Mouse (Mus musculus) lung, postnatal 10 days (tissue): ENCODE measurements around the gene Anxa4.

Experiments
- DNase-seq: peaks from one replicate; pipeline ENCODE4 v3.0.0; 2021

Gene Anxa4

DNA sequence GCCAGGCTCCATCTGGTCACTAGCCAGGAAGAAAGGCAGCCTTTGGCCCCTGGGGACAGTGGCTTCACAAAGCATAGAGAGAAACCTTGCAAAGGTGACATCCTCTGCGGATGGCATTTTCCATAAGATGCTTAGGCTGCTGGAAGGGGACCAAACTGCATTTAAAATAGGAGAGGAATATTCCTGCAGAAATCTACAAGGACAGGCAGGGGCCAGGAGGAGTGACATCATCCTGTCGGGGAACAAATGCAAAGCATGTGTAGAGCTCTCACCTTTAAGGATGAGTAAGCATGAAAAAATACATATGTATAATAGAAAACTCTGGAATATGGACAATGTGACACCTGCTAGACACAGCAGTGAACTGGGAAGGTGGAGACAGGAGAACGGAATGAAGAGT is 7.1 kb upstream of the Anxa4 start:
- DNase-seq: no peak

DNA sequence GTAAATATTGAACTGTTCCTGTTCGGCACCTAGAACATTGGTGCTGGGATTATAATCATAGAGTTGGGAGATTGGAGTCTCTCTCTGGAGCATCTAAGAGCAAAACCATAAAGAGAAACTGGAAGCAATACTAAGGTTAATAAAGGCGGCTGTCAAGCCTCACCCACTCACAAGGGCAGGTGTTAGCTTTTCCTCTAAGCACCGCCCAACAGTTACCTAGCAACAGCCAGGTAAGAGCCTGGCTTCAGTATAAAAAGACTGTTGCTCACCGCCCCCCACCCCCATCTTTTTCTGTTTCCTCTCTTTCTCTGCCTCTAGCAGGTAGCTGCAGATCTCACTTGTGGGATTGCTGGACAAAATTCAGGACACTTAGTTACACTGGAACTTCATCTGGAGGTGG is 4.1 kb upstream of the Anxa4 start:
- peak; percentile 54 for DNase-seq

DNA sequence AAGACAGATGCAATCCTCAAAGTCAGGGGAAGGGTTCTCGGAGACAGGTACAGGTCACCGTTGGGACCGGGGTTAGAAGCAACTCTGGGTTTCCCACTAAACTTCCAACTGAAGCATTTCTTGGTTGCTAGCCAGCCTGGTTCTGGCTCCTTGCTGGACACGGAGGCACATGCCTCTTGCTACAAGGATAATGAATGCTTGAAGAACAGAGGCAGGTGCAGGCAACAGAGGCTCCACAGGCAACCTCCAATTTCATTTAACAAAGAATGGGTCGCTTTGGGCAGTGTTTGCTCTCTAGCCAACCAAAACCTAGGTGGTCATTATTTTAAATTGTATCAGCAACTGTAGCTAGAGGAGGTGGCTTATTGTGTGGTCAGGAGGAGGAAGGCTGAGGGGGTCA is 573 bp upstream of the Anxa4 start:
- DNase-seq: no peak

DNA sequence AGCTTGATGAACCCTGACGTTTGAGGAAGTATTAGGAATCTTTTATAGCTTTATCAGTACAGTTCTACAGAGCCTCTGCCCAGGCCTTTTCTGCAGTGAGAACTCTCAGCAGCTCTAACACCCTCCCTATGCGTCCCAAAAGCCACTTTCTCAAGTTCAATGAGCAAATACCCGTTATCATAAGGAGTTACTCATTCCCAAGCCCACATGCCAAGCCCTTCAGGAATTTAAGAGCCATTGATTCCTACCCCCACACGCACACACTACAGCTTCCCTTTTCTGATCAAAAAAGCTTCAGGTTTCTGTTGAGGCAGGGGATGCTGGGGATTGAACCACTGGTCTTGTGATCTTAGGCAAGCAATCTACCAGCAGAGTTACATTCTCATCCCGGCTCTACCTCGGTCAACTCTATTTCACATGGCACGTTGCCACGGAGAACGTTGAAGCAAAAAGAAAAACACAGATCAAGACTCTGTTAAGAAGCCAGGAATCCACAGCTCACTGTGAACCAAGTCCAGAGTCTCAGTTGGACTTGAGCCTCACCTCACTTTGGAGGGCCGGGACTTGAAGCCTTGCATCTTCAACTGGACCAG is 2.9 kb downstream of the Anxa4 start:
- no peak for DNase-seq

DNA sequence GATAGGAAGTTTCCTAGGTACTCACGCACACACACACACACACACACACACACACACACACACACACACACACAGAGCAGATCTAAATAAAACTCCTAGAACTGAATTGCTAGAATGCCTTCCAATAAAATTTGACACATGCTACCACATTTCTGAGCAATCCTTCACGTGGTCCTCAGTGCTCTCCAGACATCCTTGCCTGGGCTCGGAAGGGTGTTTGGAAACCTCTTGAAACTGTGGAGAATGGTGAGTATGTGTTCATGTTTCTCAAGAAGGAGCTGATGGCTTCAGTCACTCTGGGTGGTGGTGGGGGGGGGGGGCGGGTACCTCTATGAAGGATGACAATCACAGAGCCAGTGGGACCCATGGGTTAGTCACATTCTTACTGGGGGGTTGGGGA is 5.1 kb downstream of the Anxa4 start:
- DNase-seq: no peak

DNA sequence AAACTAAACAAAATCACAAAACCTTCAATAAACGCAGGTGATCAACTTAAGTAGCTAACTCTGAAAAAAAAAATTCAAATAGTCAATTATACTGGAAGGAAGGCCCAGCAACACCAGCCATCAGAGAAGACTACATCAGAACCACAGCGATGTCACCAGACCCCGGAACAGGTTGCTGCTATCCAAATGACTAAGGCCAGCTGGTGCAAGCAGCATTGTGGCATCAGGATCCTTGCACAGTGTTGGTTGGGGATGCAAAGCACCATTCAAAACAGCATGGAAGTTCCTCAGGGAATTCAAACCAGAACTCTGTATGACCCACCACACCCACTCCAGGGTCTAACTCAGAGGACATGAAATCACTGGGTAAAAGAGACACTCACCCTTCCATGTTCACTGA is 6.8 kb downstream of the Anxa4 start:
- DNase-seq: no peak

DNA sequence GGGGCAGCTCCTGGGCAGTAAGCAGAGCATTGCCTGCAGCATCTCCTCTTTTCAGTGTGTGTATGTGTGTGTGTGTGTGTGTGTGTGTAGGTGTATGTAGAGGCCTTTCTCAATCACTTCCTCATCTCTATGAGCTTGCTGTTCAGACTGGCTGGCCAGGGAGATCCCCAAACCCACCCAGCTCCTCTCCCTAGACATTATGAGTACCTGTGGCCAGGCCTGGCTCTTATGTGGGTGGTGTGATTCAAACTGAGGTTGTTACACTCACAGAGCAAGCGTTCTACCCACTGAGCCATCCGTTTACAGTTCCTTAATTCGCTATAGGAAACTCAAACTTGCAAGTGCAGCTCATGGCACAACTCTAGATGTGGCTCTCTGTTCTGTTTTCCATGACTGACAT is 8.6 kb downstream of the Anxa4 start:
- no peak for DNase-seq

DNA sequence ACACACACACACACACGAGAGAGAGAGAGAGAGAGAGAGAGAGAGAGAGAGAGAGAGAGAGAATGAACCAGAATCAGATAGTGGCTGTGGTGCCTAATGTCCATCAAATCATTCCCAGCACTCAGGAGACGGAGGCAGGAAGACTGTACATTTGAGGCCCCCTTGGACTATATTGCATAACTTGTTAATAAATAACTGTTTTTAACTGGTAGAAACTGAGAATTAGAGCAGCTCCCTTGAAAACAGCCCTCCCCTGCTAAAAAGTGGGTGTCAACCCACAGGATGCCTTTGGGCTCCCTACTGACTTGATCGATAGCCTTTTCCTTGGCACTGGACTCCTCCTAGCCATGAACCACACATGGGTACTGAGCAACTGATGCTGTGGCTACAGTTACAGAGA is 11.0 kb downstream of the Anxa4 start:
- DNase-seq: no peak

DNA sequence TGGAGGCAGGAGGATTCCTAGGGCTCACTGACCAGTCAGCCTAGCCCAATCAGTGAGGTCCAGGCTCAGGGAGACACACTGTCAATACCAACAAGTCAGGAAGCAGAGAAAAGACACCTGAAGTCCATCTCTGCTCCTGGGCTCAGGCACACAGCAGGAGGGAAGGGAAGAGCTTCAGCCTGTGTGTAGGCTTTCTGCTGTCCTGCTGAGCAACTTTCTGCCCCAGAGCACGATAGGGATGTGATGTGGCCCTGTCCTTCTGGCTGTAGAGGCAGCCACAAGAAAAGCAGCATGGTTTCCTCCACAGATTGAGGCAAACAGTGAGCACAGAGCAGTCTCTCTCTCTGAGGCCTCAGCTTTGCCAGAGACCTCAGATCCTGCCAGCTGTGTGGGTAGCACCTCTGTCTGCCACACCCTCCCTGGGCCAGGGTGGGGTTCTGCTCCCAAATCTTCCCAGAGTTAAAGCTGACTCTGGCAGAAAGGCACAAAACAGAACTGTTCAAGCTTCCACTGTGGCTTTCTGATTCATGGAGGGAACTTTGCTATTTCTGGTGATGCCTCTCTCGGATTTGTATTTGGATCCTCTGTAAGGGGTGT is 11.9 kb downstream of the Anxa4 start:
- no peak for DNase-seq

DNA sequence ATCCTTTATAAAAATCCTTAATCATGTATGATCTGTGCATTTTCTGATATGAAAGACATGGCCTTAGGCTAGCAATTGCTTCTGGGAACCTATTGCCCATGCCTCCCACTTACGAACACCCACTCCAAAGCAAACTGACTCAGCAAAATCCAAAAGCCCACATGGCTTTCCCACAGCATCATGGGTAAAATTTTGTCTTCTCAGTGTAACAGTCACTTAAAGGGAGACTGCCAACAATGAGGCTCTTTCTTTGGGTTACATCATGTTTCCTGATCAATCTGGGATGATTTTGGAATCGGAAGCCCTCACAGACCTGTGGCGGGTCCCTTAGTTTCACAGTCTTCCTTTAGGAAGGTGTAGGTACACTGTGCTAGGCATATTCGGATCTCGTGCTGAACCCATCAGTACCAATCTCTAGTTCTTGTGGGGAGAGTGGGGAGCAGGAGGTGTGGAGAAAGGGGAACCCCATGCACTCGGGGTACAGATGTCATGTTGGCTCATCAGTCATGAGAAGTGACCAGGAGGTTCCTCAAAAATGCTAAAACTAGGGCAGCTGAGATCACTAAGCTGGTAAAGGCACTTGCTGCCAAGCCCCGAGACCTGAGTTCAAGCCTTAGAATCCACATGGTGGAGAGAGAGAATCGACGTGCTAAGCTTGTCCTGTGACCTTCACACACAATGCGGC is 14.3 kb downstream of the Anxa4 start:
- no peak for DNase-seq

DNA sequence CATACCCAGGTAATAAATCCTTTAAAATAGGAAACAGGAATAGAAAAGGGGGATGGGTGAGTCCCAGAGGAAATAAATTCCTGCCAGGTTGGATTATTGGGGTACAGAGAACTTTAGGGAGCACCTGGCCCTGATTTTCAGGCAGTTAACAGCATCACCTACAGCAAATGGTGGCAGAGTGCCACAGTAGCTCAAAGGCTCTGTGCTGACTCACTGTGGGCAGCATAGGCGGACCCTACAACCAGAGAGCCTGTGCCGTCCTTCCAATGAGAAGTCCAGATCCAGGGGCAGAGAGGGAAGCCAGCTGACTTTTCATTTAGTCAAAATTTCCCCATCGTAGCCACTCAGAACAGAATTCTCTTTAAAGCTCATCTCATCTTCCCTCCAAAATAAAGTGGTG is 16.2 kb downstream of the Anxa4 start:
- DNase-seq: no peak

DNA sequence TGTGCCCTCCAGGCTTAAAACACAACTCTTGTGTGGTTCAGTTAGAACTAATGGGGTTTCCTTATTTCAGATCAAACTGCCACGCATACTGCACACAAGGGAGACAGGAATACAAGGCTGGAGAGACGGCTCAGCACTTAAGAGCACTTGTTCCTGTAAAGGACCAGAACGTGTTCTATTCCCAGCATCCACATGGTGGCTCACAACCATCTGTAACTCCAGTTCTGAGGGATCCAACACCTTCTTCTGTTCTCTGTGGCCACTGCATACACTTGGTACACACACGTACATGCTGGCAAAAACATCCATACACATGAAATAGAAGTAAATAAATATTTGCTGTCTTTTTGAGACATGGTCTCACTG is 16.7 kb downstream of the Anxa4 start:
- DNase-seq: no peak

DNA sequence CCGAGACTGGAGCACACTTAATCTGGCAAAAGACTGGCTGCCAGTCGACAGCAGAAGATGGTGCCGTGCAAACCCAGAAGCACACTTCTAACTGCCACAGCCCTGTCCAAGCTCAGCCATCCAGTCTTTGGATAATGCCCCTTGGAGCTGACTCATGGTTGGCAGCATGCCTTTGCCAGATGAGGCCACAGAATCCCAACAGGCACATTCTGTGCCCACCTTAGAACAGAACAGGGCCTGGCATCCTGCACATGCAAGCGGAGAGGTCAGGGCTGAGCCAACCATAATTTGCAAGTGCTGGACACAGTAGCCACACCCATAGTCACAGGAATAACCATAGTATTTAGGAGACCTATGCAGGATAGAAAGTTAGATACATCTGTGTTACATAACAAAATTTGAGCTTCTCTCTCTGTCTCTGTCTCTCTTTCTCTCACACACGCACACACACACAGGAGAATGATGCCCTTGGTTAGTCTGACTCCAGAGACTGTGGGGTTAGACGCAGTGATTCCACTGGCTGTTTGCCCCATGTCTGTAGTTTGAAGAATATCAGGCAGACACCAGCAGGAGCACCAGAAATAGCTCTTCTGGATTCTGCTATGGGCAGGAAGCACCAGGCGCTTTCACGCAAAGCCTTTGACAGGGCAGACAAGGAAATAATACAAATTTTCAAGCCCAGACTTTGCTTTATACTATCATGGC is 17.2 kb downstream of the Anxa4 start:
- no peak for DNase-seq

DNA sequence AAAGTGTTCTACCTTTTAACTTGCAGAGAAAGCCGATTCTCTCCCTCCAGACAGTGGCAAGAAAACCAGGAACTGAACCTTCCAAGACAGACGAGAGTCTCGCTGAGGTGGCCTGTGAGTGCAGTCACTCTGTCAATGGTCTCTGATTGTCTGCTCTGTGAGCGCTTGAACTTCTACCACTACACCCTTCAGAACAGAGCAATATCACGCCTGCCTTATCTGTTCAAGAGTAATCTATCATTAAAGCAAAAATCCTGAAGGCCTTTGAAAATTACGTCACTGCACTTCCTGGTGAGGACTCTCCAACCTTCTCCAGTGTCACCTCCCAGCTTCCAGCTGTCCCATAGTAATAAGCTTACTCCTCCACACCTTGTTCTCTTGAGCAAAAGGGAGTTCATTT is 18.4 kb downstream of the Anxa4 start:
- no peak for DNase-seq

DNA sequence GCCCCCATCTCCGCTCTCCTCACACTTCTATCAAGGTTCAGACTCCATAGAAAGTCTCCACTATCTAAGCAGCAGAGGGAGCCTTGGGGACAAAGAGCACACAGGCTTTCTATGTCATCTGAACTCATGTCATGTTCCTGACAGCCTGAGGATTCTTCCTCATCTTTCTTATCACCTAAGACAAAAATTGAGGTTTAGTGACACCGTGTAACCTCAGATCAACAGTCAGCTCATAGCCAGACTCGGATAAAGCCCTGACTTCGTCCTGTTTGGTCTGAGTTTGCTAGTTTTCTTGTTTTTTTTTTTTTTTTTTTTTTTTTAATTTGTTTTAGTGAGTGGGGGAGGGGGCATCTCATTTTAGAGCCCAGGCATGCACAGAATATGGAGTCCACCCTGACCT is 19.6 kb downstream of the Anxa4 start:
- no peak for DNase-seq

DNA sequence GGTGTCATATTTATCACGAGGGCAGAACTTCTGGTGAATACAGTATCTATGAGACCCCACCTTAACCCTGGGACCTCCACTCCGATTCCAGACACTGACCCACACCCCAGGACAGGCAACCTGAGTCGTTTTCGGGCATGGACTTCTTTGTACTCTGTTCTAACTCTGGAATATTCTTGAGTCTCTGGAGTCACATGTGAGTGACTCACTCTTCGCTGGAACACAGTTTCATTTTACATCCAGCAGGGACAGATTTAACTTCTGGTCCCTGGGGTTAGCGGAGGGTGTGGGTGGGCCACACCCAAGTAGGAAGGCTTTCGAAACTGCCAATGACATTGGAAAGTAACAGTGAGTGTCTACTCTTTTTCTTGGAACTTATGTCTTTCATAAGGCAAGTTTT is 20.8 kb downstream of the Anxa4 start:
- DNase-seq: no peak

DNA sequence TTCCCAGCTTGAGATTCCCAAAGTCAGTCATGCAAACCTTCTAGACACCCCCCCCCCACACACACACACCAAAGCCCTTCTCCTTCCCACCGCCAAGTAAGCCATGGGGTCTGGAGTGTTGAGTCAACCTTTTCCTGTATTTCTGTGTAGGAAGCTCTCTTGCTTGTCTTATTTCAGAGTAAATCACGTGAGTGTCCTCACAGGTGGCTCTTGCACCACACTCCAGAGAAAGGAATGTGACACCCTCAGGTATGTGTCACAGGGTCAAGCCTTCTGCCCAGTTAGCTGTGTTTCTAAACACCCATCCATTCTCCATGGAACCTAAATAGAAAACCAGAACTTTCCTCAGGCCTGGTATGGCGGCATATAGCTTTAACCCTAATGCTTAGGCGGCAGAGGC is 24.4 kb downstream of the Anxa4 start:
- DNase-seq: peak; percentile 14

DNA sequence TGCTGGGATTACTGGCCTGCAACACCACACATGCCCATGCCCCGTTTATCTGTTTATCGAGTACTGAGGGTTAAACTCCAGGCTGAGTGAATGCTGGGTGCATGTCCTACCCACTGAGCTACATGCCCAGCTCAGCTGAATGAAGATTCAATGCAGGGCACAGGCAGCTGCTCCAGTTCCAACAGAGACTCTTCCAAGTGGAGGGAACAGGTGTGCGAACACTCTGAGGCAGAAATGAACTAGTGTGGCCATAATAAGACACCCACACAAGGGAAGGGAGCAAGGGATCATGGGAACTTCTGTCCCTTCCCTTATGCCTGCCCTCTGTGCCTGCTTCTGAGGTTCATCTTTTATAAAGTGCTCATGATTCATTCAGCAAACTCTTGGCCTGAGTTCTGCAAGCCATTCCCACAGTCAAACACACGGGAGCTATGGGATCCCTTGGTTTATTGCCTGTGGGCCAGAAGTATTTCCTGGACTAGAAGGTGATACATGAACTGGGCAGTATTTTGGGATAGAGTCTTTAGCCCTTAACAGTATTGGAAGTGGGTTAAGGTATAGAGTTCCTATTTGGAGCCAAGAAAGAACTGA is 25.1 kb downstream of the Anxa4 start:
- DNase-seq: no peak

DNA sequence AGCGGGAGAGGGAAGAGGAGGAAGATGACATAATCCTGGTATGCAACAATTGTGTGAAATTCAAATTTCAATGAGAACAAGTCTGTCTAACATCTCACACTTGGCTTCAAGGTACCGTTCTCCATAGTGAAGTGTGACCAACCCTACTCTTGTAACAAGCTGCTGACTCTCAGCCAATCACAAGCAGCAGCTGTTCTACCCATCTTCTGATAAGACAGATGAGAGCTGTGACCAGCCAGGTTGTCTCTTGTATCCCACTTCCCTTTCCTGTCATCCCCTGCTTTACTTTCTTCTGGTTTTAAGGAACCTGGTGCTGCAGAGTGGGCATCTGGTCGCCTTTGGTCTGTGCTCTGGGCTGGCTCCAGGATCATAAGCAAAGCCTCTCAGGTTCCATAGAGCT is 25.9 kb downstream of the Anxa4 start:
- no peak for DNase-seq

DNA sequence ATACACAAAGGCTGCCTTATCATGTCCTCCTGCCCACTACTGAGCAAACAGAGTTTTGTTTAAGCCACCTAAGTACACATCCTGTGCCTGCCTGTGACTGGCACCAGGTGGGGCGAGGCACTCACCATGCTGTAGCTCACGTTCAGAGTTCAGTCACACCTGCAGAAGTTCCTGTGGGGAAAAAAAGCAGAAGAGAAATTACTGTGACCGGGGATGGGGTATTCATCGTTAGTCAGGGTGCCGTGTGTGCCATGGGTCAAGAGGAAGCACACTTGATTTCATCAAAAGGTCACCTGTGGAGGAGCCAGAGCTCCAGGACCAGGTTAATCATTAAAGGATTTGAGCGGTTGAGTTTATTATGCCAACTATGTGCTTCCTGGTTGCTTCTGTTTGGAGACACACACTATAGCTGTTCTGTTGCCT is 27.7 kb downstream of the Anxa4 start:
- DNase-seq: peak; percentile 25

DNA sequence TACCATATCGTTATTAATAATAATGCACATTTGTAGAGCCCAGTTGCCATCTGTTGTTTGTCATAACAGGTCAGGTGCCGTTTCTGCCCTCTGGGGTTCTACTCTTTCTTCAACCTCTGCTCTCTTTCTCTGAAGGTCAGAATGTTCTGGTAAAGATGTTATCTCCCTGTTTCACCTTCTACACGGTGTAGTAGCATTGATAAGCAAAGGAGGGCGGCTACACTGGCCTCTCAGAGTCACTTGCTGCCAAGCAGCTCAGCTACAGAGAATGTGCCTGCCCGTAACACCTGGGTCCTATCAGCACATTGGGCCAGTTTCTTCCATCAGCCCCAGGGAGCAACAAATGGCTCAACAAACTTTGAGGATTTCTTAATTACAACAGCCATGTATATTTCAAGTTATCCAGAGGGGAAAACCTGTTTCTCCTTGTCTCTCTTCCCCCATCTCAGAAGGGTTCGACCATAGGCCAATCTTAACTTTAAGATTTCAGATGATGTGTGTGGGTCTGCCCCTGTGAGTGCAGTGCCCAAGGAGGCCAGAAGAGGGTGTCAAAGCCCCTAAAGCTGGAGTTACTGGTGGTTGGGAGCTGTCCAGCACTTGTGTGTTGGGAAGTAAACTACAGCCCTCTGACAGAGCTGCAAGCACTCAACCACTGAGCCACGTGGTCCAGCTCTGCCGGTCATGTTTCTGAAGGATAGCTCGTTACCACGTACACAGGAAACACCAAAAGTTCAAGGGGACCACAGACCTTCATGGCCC is 39.1 kb downstream of the Anxa4 start:
- no peak for DNase-seq

DNA sequence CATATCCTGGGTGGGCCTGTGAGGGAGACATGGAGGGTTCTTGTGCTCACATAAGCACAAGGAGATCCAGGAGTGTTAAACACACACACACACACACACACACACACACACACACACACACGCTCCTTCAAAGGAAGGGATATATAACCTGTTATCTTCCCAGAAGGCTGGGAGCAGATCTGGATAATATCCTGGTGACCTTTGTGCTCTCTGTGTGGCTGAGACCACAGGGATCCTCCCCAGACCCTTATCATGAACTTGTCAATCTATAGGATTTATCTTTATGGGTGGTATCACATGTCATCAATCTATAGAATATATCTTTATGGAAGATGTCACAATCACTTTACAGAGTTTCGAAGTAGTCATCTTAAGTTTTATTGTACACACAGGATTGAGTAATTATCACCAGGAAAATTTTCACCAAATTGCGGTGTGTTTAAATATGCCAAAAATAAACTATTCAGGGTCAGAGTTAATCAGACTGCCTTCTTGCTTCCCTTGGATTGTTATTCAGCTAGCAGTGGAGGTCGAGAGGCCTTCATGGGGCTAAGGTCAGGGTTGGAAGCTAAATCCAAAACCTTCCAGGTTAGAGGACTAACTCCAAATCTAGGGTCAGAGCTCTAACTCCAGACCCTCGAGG is 40.4 kb downstream of the Anxa4 start:
- DNase-seq: no peak

DNA sequence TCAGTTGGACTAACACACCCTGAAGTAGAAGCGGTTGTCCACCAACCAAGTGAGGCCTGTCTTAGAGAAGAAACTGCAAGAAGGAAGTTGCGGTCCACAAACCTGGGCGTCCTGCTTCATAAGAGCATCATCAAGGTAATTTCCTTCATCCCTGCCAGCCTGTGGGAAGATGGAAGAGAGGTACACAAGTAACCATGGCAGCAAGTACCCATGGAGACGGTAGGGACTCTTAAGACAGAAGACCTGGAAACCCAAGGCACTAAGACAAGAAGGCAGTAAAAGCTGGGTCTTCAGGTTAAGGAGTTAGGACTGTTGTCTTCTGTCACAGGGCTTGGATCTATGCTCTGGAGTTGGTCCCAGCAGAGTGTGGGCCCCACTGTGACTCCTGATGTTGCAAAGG is 42.4 kb downstream of the Anxa4 start:
- no peak for DNase-seq
